Mouse (Mus musculus): Measurements from ENCODE around the gene Upk1b.

The Upk1b gene

GRCm38 (mm10) chr16:38761972-38762371, 38.2 kb downstream of the Upk1b start:
- DNase-seq (ENCODE audit: low spot score in 2 of 2): no peak

GRCm38 (mm10) chr16:38760834-38761375, 39.2 kb downstream of the Upk1b start:
- DNase-seq (ENCODE audit: low spot score in 2 of 2): peak in 1 of 2 experiments; percentile 13

GRCm38 (mm10) chr16:38760239-38760638, 39.9 kb downstream of the Upk1b start:
- no peak for DNase-seq (ENCODE audit: low spot score in 2 of 2)

GRCm38 (mm10) chr16:38758104-38758861, 41.8 kb downstream of the Upk1b start:
- no peak for DNase-seq (ENCODE audit: low spot score in 2 of 2)

GRCm38 (mm10) chr16:38757626-38758025, 42.5 kb downstream of the Upk1b start:
- DNase-seq (ENCODE audit: low spot score in 2 of 2): no peak

- DNase-seq (ENCODE audit: low spot score in 2 of 2): no peak
Measured at GRCm38 (mm10) chr16:38756572-38756971, 43.6 kb downstream of the Upk1b start.

GRCm38 (mm10) chr16:38756177-38756503, 44.0 kb downstream of the Upk1b start:
- DNase-seq (ENCODE audit: low spot score in 2 of 2): no peak

- DNase-seq (ENCODE audit: low spot score in 2 of 2): no peak
Measured at GRCm38 (mm10) chr16:38755452-38756176, 44.5 kb downstream of the Upk1b start.

GRCm38 (mm10) chr16:38753631-38754030, 46.5 kb downstream of the Upk1b start:
- no peak for DNase-seq (ENCODE audit: low spot score in 2 of 2)

- DNase-seq (ENCODE audit: low spot score in 2 of 2): no peak
Measured at GRCm38 (mm10) chr16:38750803-38751202, 49.3 kb downstream of the Upk1b start.

GRCm38 (mm10) chr16:38743941-38744673, 56.0 kb downstream of the Upk1b start:
- no peak for DNase-seq (ENCODE audit: low spot score in 2 of 2)

GRCm38 (mm10) chr16:38742659-38743131, 57.4 kb downstream of the Upk1b start:
- peak; percentile 11 to 21 for DNase-seq (ENCODE audit: low spot score in 2 of 2)

- peak; percentile 28 to 52 for DNase-seq (ENCODE audit: low spot score in 2 of 2)
Measured at GRCm38 (mm10) chr16:38742113-38742658, 57.9 kb downstream of the Upk1b start, which contains the start of gene B4galt4. TSS of gene B4galt4 (plus strand) at chr16:38742264.

- DNase-seq (ENCODE audit: low spot score in 2 of 2): no peak
Measured at GRCm38 (mm10) chr16:38741204-38741903, 58.8 kb downstream of the Upk1b start.

GRCm38 (mm10) chr16:38730921-38731320, 69.2 kb downstream of the Upk1b start:
- no peak for DNase-seq (ENCODE audit: low spot score in 2 of 2)

- peak in 1 of 2 experiments; percentile 39 for DNase-seq (ENCODE audit: low spot score in 2 of 2)
Measured at GRCm38 (mm10) chr16:38729610-38730288, 70.4 kb downstream of the Upk1b start.

GRCm38 (mm10) chr16:38729139-38729538, 71.0 kb downstream of the Upk1b start:
- no peak for DNase-seq (ENCODE audit: low spot score in 2 of 2)

- no peak for DNase-seq (ENCODE audit: low spot score in 2 of 2)
Measured at GRCm38 (mm10) chr16:38728576-38729132, 71.5 kb downstream of the Upk1b start.

- DNase-seq (ENCODE audit: low spot score in 2 of 2): no peak
Measured at GRCm38 (mm10) chr16:38724974-38725373, 75.2 kb downstream of the Upk1b start.

GRCm38 (mm10) chr16:38724256-38724655, 75.9 kb downstream of the Upk1b start:
- no peak for DNase-seq (ENCODE audit: low spot score in 2 of 2)

Data from thymus, postnatal 10 days (tissue).